Mouse (Mus musculus): Measurements from ENCODE around the gene Ncs1. TPM values are rescaled to one million over a fixed set of nuclear protein-coding genes. Genes with fewer than 3 reads are reported as not detected.

Gene Ncs1
- total RNA-seq, 2 experiments from 2014 or later = 298 to 317 TPM

DNA sequence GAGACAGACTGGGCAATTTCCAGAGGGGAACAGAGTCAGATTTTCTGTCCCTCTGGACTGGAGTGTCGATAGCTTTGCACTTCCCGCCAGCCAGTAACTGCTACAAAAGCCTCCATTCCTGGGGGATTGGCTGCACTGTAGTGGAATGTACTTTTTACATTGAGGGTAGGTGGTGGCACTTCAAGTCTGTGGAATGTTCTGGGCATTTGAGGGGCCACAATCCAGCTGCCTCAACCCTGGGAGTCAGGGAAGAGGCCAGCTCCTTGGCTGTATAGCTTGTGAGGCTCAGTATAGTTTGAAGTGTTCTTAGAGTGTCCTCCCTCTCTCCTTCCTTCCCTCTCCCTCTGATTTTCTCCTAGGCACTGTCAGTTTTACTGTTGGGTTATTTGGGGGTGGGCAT, 73.6 kb downstream of the Ncs1 start:
- DNase-seq (ENCODE audit: low spot score in 2 of 2) = no peak

DNA sequence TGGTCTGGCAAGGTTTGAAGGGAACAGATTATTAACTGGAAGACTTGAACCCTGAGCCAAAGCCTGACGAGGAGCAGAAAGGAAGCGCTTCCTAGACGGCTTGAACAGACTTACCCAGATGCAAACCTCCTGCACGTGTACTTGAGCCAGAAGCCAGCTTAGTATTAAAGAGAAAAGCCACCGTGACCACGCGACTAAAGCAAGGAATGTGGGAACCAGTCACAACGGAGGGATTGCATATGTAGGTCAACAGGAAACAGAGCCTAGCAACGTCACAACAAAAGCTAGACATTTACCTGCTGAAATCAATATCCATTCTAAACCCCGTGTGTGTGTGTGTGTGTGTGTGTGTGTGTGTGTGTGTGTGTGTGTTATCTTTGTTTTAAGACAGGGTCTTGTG, 81.6 kb downstream of the Ncs1 start:
- no peak for DNase-seq (ENCODE audit: low spot score in 2 of 2)

- DNase-seq (ENCODE audit: low spot score in 2 of 2) = peak in 1 of 2 experiments; percentile 51
These were observed 92.2 kb downstream of the Ncs1 start for GRCm38 (mm10) chr2:31337706-31338330.

- no peak for DNase-seq (ENCODE audit: low spot score in 2 of 2)
These were observed 94.2 kb downstream of the Ncs1 start for GRCm38 (mm10) chr2:31339826-31340225.

- no peak for DNase-seq (ENCODE audit: low spot score in 2 of 2)
These were observed 96.3 kb downstream of the Ncs1 start for GRCm38 (mm10) chr2:31341726-31342535.

Other genes with a start within 250 kb of the Ncs1 start
- 100 to 1,000 TPM; 111 to 130 TPM for gene Fnbp1, start 103.8 kb upstream of the Ncs1 start, total RNA-seq (2021)
- 10 to 100 TPM; 42.5 to 48.2 TPM for gene Gpr107, start 93.5 kb upstream of the Ncs1 start, total RNA-seq (2021)
- gene Hmcn2, start 68.6 kb downstream of the Ncs1 start, total RNA-seq (2021) = under 1 TPM; 0.05 to 0.33 TPM
- gene Ass1, start 224.4 kb downstream of the Ncs1 start, total RNA-seq (2021) = 10 to 100 TPM; 33.8 to 40.5 TPM

Measured in layer of hippocampus, adult 18-20 months (tissue).